In the genomic region with DNA sequence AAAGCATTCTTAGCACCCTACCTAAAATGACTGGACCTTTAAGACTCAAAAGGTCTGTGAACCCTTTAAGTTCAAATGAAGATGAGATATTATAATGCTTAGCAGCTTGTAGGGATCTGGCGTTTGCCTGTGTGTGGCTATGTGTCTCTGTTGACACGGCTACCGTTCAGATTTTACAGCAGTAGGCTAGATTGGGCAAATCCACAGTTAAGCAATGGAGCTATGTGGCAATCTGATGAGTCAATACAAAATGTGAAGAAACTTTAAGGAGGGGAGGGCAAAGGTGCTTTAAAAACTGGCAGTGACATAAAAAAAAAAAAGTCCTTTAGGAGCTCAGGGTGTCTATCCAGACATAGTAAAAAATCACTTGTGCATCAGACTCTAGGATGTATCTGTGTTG, we compare ENCODE assay signal across 17 mouse cellular contexts. TPM values are rescaled to one million over a fixed set of nuclear protein-coding genes. Genes with fewer than 3 reads are reported as not detected.
DNase-seq lines count a peak whose midpoint lies in the region; ATAC-seq and TF ChIP-seq lines count a peak whose summit lies in the region.
"Had no signal": no experiment of that assay in that cellular context is flagged by ENCODE, and none has a peak within 500 bp of the region (broad histone marks: within the 10 kb centered on the region; RNA-seq: fewer than 3 reads in every experiment).

No protein-coding gene starts in this region.

- POLR2A ChIA-PET in Patski (lab: Charles Lee) = no interaction called here

- no peaks in the 10 kb centered on the region for H3K9me3 ChIP-seq in kidney, embryonic 15.5 days (replicated peaks)
- H3K9me3 ChIP-seq: embryonic facial prominence, embryonic 10.5 days; limb, embryonic 10.5 days; neural tube, embryonic 13.5 days had no signal

- in situ Hi-C loops in Patski (cut with MboI; ENCODE audit: low pct_unique_long_range_greater_than_20kb) = no loop called here

- H3K27ac ChIP-seq in macrophage = peak overlapping the region; percentile 25
- no peak overlapping the region for H3K27ac ChIP-seq in kidney, embryonic 15.5 days
- H3K27ac ChIP-seq: embryonic facial prominence, embryonic 10.5 days; limb, embryonic 10.5 days; neural tube, embryonic 13.5 days had no signal

- peak; percentile 74 for DNase-seq in adrenal gland, adult 2 months
- DNase-seq in adrenal gland, postnatal 25 days = no peak
- no peak for DNase-seq in Patski (ENCODE audit: low read depth, low spot score)
- DNase-seq in gonadal fat pad, adult 2 months (ENCODE audit: low read depth) = peak; percentile 92
- DNase-seq in kidney, adult 9 months = no peak
- no peak for DNase-seq in thymus, postnatal 0 days (ENCODE audit: low spot score)
- DNase-seq: cerebellum, adult 8-10 months; heart, postnatal 36 days; kidney, postnatal 14 days; layer of hippocampus, postnatal 36 days; midbrain, embryonic 14.5 days had no signal

- H3K4me1 ChIP-seq in kidney, embryonic 15.5 days = no peaks in the 10 kb centered on the region
- H3K4me1 ChIP-seq: neural tube, embryonic 13.5 days had no signal

- peak; percentile 85 for ATAC-seq in Patski
- no peak for ATAC-seq in kidney, embryonic 15.5 days (replicated peaks; ENCODE audit: low FRiP score)
- ATAC-seq: inflammation-experienced regulatory T-cells, adult 6 months had no signal

- no peaks in the 10 kb centered on the region for H3K36me3 ChIP-seq in macrophage (ENCODE audit: inconsistent target)
- no peaks in the 10 kb centered on the region for H3K36me3 ChIP-seq in kidney, embryonic 15.5 days
- H3K36me3 ChIP-seq: embryonic facial prominence, embryonic 10.5 days; limb, embryonic 10.5 days; neural tube, embryonic 13.5 days had no signal

- CTCF ChIA-PET in Patski (lab: Charles Lee) = no interaction called here

- no peaks in the 10 kb centered on the region for H3K27me3 ChIP-seq in Patski
- no peaks in the 10 kb centered on the region for H3K27me3 ChIP-seq in kidney, embryonic 15.5 days
- H3K27me3 ChIP-seq: neural tube, embryonic 13.5 days had no signal

- H3K4me2 ChIP-seq in kidney, embryonic 15.5 days = no peak overlapping the region
- H3K4me2 ChIP-seq: neural tube, embryonic 13.5 days had no signal

- H3K4me3 ChIP-seq in macrophage (ENCODE audit: inconsistent target) = no peak overlapping the region
- H3K4me3 ChIP-seq in kidney, embryonic 15.5 days (replicated peaks) = no peak overlapping the region
- H3K4me3 ChIP-seq: embryonic facial prominence, embryonic 10.5 days; limb, embryonic 10.5 days; neural tube, embryonic 13.5 days had no signal

- WGBS in macrophage (ENCODE audit: missing documents) = 14% methylated on average over 3 of the region's 3 CpGs
- WGBS in kidney, embryonic 15.5 days = 70% methylated on average over 3 of the region's 3 CpGs

- no peaks in the 10 kb centered on the region for H3K79me2 ChIP-seq in macrophage (ENCODE audit: inconsistent target)

- no peak overlapping the region for H3K9ac ChIP-seq in kidney, embryonic 15.5 days
- H3K9ac ChIP-seq: neural tube, embryonic 13.5 days had no signal

- TF ChIP-seq CTCF in Patski (IDR thresholded peaks at IDR 0.05) = no peak

RNA-seq across cellular contexts. Expression of a gene that starts 23.1 kb away (rescaled TPM):
- under 1 TPM; 0.49 to 0.66 TPM for total RNA-seq in adrenal gland, adult 2 months (2021)
- polyA plus RNA-seq in adrenal gland, adult 2 months (2012; rRNA removed) = 0.07 TPM in 1 of 2 replicates, not detected in the other
- total RNA-seq in adrenal gland, postnatal 25 days (2021) = 0.38 and 0.58 TPM in 2 replicates
- polyA plus RNA-seq in Patski (2021) = not detected
- polyA plus RNA-seq in gonadal fat pad, adult 2 months (2012; rRNA removed) = 0.27 and 0.41 TPM in 2 replicates
- 10 to 100 TPM in 15 of 26 experiments, 1 to 10 TPM in 11; 1.7 to 48.7 (median 12.3) TPM for total RNA-seq in macrophage (2018; cell fraction: chromatin; rRNA removed)
- 1 to 10 TPM in 13 of 26 experiments, under 1 TPM in 13; 0.12 to 3.1 (median 0.92) TPM for total RNA-seq in macrophage (2018; cell fraction: cytosol; rRNA removed)
- 10 to 100 TPM in 13 of 26 experiments, 1 to 10 TPM in 13; 1.3 to 26.0 (median 9.2) TPM for total RNA-seq in macrophage (2018; cell fraction: nucleus; rRNA removed)
- 0.26 to 1.7 TPM (median 0.28 TPM) in 3 replicates for polyA plus RNA-seq in macrophage (2018)
- polyA plus RNA-seq in thymus, postnatal 0 days (2015; fragmentation: Nextera tagmentation; extraction: Ambion mirVana) = 0.59 and 0.73 TPM in 2 replicates
- polyA plus RNA-seq in kidney, embryonic 15.5 days (2015; fragmentation: Nextera tagmentation; extraction: Ambion mirVana) = 0.12 and 0.13 TPM in 2 replicates
- polyA plus RNA-seq: inflammation-experienced regulatory T-cells, adult 6 months had no signal

Comparison
In these comparisons a context has a peak if more than half of its experiments do, and no peak if none do; other contexts are left out.
1. DNase-seq: peak in adrenal gland, adult 2 months (single experiment) and gonadal fat pad, adult 2 months (single experiment); none in adrenal gland, postnatal 25 days (single experiment), Patski (single experiment), kidney, adult 9 months (single experiment) and thymus, postnatal 0 days (single experiment).